Mouse (Mus musculus): Measurements from ENCODE around the gene Foxj1.

GRCm38 (mm10) chr11:116293538-116294137, 41.6 kb downstream of the Foxj1 start:
- TF ChIP-seq ZNF384 (IDR thresholded peaks at IDR 0.05; ENCODE audit: low read depth, low read length) (no peak), CTCF (conservative IDR thresholded peaks at IDR 0.05 in 1 of 2, IDR thresholded peaks at IDR 0.05 in 1 of 2; ENCODE audit: low read depth in 2 of 2, low read length in 2 of 2) (no peak), JUND (conservative IDR thresholded peaks at IDR 0.05; ENCODE audit: low read depth, low read length) (no peak), CHD2 (IDR thresholded peaks at IDR 0.05; ENCODE audit: low read length) (no peak), POLR2A (IDR thresholded peaks at IDR 0.05; ENCODE audit: low read depth, low read length) (no peak), GABPA (IDR thresholded peaks at IDR 0.05; ENCODE audit: insufficient replicate concordance, low read depth, low read length) (no peak), ETS1 (conservative IDR thresholded peaks at IDR 0.05; ENCODE audit: low read depth, low read length) (no peak)

Data from CH12.LX (cell line).